Mouse (Mus musculus) macrophage (primary cell): ENCODE data around the gene Hhipl1. TPM values are rescaled to one million over a fixed set of nuclear protein-coding genes. Genes with fewer than 3 reads are reported as not detected.

Experiments used
- H3K27ac ChIP-seq: fragments of 350-480 bp; formaldehyde crosslinking; 2 replicates; pipeline ENCODE4 v1.9.0; 2021
- H3K36me3 ChIP-seq: fragments of 350-480 bp; formaldehyde crosslinking; 2 replicates; pipeline ENCODE4 v1.9.0; 2021; ENCODE audit errors: inconsistent target
- H3K4me3 ChIP-seq: fragments of 350-480 bp; formaldehyde crosslinking; 2 replicates; pipeline ENCODE4 v1.9.0; 2021; ENCODE audit errors: inconsistent target
- H3K79me2 ChIP-seq: fragments of 350-480 bp; formaldehyde crosslinking; 2 replicates; pipeline ENCODE4 v1.9.0; 2021; ENCODE audit errors: inconsistent target
- WGBS: methylation state at CpG from one replicate; pipeline ENCODE4 v1.1.7; 2026; ENCODE audit warnings: inconsistent platforms; ENCODE audit not compliant: missing documents; 5-methylcytosine and 5-hydroxymethylcytosine counted together
- polyA plus RNA-seq: library from polyadenylated mRNA; stranded (reverse); fragments of 250-400 nt; gene quantifications from 3 replicates; pipeline ENCODE4 v1.2.4, GENCODE M21; 2018; ENCODE audit warnings: inconsistent platforms
- total RNA-seq, 78 experiments: library from RNA; depleted of rRNA; stranded (reverse); fragments of 250-400 nt; gene quantifications; 1 replicate in 9 of 78; 2 replicates in 24 of 78; 3 replicates in 43 of 78; 4 replicates in 2 of 78; pipeline ENCODE4 v1.2.4; 2018; ENCODE audit warnings: inconsistent platforms in 56 of 78

The Hhipl1 gene
- total RNA-seq (2018; cell fraction: chromatin; rRNA removed), result under 1 TPM in 2 of 26 experiments, not detected in 24; 0.15 to 0.22 TPM
- total RNA-seq (2018; cell fraction: cytosol; rRNA removed), result under 1 TPM in 1 of 26 experiments, not detected in 25; 0.05 TPM
- total RNA-seq (2018; cell fraction: nucleus; rRNA removed), result not detected
- not detected in 3 replicates for polyA plus RNA-seq

- no peak within 1 kb of the TSS for H3K4me3 ChIP-seq
- no peaks in the 10 kb centered on the region for H3K79me2 ChIP-seq
- no peaks in the 10 kb centered on the region for H3K36me3 ChIP-seq
- 6% methylated on average over 55 of the region's 67 CpGs for WGBS
- H3K27ac ChIP-seq, result no peak within 1 kb of the TSS
Observed at GRCm38 (mm10) chr12:108305812-108306794, at the start of gene Hhipl1. Hhipl1 (plus strand) TSS chr12:108306270.

GRCm38 (mm10) chr12:108256734-108257133 lies 49.3 kb upstream of the Hhipl1 start:
- Histone ChIP-seq H3K4me3 (no peak overlapping the region), H3K79me2 (no peaks in the 10 kb centered on the region), H3K27ac (no peak overlapping the region), H3K36me3 (no peaks in the 10 kb centered on the region)
- WGBS, result 94% methylated on average over 10 of the region's 10 CpGs

GRCm38 (mm10) chr12:108259322-108260049 lies 46.6 kb upstream of the Hhipl1 start:
- H3K27ac ChIP-seq, result no peak overlapping the region
- H3K79me2 ChIP-seq, result no peaks in the 10 kb centered on the region
- 88% methylated on average over 23 of the region's 24 CpGs for WGBS
- no peaks in the 10 kb centered on the region for H3K36me3 ChIP-seq
- H3K4me3 ChIP-seq, result no peak overlapping the region

- no peak overlapping the region for H3K27ac ChIP-seq
- no peak overlapping the region for H3K4me3 ChIP-seq
- no peaks in the 10 kb centered on the region for H3K79me2 ChIP-seq
- WGBS, result 89% methylated on average over 12 of the region's 12 CpGs
- no peaks in the 10 kb centered on the region for H3K36me3 ChIP-seq
Observed at GRCm38 (mm10) chr12:108260950-108261349, 45.1 kb upstream of the Hhipl1 start.

- Histone ChIP-seq H3K4me3 (no peak overlapping the region), H3K79me2 (no peaks in the 10 kb centered on the region), H3K36me3 (no peaks in the 10 kb centered on the region), H3K27ac (no peak overlapping the region)
- WGBS, result 87% methylated on average over 7 of the region's 7 CpGs
Observed at GRCm38 (mm10) chr12:108264918-108265317, 41.2 kb upstream of the Hhipl1 start.

- no peaks in the 10 kb centered on the region for H3K36me3 ChIP-seq
- WGBS, result 80% methylated on average over 27 of the region's 27 CpGs
- no peak overlapping the region for H3K4me3 ChIP-seq
- H3K79me2 ChIP-seq, result no peaks in the 10 kb centered on the region
- no peak overlapping the region for H3K27ac ChIP-seq
Observed at GRCm38 (mm10) chr12:108265831-108266619, 40.0 kb upstream of the Hhipl1 start.

- no peaks in the 10 kb centered on the region for H3K36me3 ChIP-seq
- H3K4me3 ChIP-seq, result no peak overlapping the region
- no peaks in the 10 kb centered on the region for H3K79me2 ChIP-seq
- H3K27ac ChIP-seq, result no peak overlapping the region
- 93% methylated on average over 7 of the region's 7 CpGs for WGBS
Observed at GRCm38 (mm10) chr12:108267653-108268052, 38.4 kb upstream of the Hhipl1 start.

- H3K79me2 ChIP-seq, result no peaks in the 10 kb centered on the region
- 92% methylated on average over 9 of the region's 10 CpGs for WGBS
- no peak overlapping the region for H3K27ac ChIP-seq
- H3K4me3 ChIP-seq, result no peak overlapping the region
- no peaks in the 10 kb centered on the region for H3K36me3 ChIP-seq
Observed at GRCm38 (mm10) chr12:108268970-108269369, 37.1 kb upstream of the Hhipl1 start.

GRCm38 (mm10) chr12:108269699-108270098 lies 36.4 kb upstream of the Hhipl1 start:
- 56% methylated on average over 5 of the region's 5 CpGs for WGBS
- Histone ChIP-seq H3K4me3 (no peak overlapping the region), H3K79me2 (no peaks in the 10 kb centered on the region), H3K36me3 (no peaks in the 10 kb centered on the region), H3K27ac (no peak overlapping the region)

GRCm38 (mm10) chr12:108270240-108270919 lies 35.7 kb upstream of the Hhipl1 start:
- H3K4me3 ChIP-seq, result no peak overlapping the region
- no peak overlapping the region for H3K27ac ChIP-seq
- H3K79me2 ChIP-seq, result no peaks in the 10 kb centered on the region
- 90% methylated on average over 11 of the region's 13 CpGs for WGBS
- H3K36me3 ChIP-seq, result no peaks in the 10 kb centered on the region

GRCm38 (mm10) chr12:108271351-108272142 lies 34.5 kb upstream of the Hhipl1 start:
- WGBS, result 94% methylated on average over 16 of the region's 16 CpGs
- Histone ChIP-seq H3K27ac (no peak overlapping the region), H3K4me3 (no peak overlapping the region), H3K79me2 (no peaks in the 10 kb centered on the region), H3K36me3 (no peaks in the 10 kb centered on the region)

GRCm38 (mm10) chr12:108272143-108272635 lies 33.9 kb upstream of the Hhipl1 start:
- Histone ChIP-seq H3K4me3 (no peak overlapping the region), H3K79me2 (no peaks in the 10 kb centered on the region), H3K36me3 (no peaks in the 10 kb centered on the region), H3K27ac (no peak overlapping the region)
- 98% methylated on average over 6 of the region's 7 CpGs for WGBS
